Comparison of ENCODE assay signal across 8 mouse cellular contexts in genomic region chr16:55821997-55822740, GRCm38 (mm10). TPM values are rescaled to one million over a fixed set of nuclear protein-coding genes. Genes with fewer than 3 reads are reported as not detected.
A peak's percentile ranks its signal among the peaks of the same experiment; 100 is the strongest.
DNase-seq lines count a peak whose midpoint lies in the region; ATAC-seq and TF ChIP-seq lines count a peak whose summit lies in the region.

No protein-coding gene starts in this region.

- intact Hi-C loops in left cerebral cortex, postnatal 10 days (cut with DNase I) = no loop called here

- H3K4me1 ChIP-seq in cortical plate, adult 2 months (ENCODE audit: control insufficient read depth, insufficient read depth, low read length) = peaks cover 3% of the 10 kb centered on the region; the same call in 1 of the 2 replicates

- peak; percentile 85 for ATAC-seq in megakaryocyte progenitor cell, adult 5-6 weeks (replicated peaks; ENCODE audit: poor library complexity)

- TF ChIP-seq CTCF in cortical plate, adult 2 months (IDR thresholded peaks at IDR 0.05; ENCODE audit: extremely low read depth, insufficient read depth, low read length) = no peak

- TF ChIP-seq POLR2A in cortical plate, adult 2 months (IDR thresholded peaks at IDR 0.05; ENCODE audit: extremely low read depth, insufficient read depth, low read length) = peak; percentile 38; the same call in 1 of the 2 replicates

- H3K27ac ChIP-seq in cortical plate, adult 2 months (ENCODE audit: insufficient read depth, low read length) = peak overlapping the region; percentile 94

- DNase-seq in adipocyte (ENCODE audit: low spot score) = peak; percentile 98
- peak; percentile 91 to 92 for DNase-seq in gastrocnemius, adult 8-10 months (ENCODE audit: low spot score in 2 of 2)
- DNase-seq in induced T-regulatory cell, adult 2 months (ENCODE audit: low read depth) = peak; percentile 96
- DNase-seq in left cerebral cortex, postnatal 10 days (ENCODE audit: extremely low spot score in 1 of 2, low spot score in 2 of 2) = peak; percentile 70 to 95
- peak; percentile 85 to 87 for DNase-seq in right cerebral cortex, postnatal 10 days (ENCODE audit: low spot score in 2 of 2)
- DNase-seq in urinary bladder, postnatal 25 days (ENCODE audit: low spot score) = peak; percentile 91

- H3K4me3 ChIP-seq in cortical plate, adult 2 months (ENCODE audit: insufficient read depth, low read length) = peak overlapping the region; percentile 73

RNA-seq across cellular contexts. Expression of gene Nfkbiz, which starts 16.5 kb away (rescaled TPM):
- polyA plus RNA-seq in cortical plate, adult 2 months (2012; rRNA removed) = 5.1 and 5.4 TPM in 2 replicates
- 1 to 10 TPM in 2 of 4 experiments, under 1 TPM in 2; 0.61 to 1.1 (median 0.93) TPM for total RNA-seq in gastrocnemius, adult 8-10 months (2022)
- 1 to 10 TPM; 2.6 to 2.8 TPM for total RNA-seq in left cerebral cortex, postnatal 10 days (2021)
- 12.3 and 24.5 TPM in 2 replicates for total RNA-seq in megakaryocyte progenitor cell, adult 5-6 weeks (2015)
- total RNA-seq in megakaryocyte progenitor cell, adult 5-6 weeks (2017) = 8.0 and 13.7 TPM in 2 replicates

Comparison
In these comparisons a context has a peak if more than half of its experiments do, and no peak if none do; other contexts are left out.
1. Peak in every context shown above with its lines: DNase-seq, ATAC-seq, H3K4me3 ChIP-seq and H3K27ac ChIP-seq.